Mouse (Mus musculus) liver, adult 2 months (tissue): ENCODE measurements around the gene Lmntd1.

Experiments used
- CTCF ChIP-seq: fragments of 200-500 bp; IDR thresholded peaks from 2 replicates; pipeline ENCODE4 v1.5.1; 2011; ENCODE audit warnings: low read depth, low read length, control low read depth
- POLR2A ChIP-seq: fragments of 200-500 bp; IDR thresholded peaks from 2 replicates; pipeline ENCODE4 v1.6.1; 2011; ENCODE audit warnings: low read length, control low read depth; ENCODE audit not compliant: insufficient read depth; ENCODE audit errors: extremely low read depth

DNA sequence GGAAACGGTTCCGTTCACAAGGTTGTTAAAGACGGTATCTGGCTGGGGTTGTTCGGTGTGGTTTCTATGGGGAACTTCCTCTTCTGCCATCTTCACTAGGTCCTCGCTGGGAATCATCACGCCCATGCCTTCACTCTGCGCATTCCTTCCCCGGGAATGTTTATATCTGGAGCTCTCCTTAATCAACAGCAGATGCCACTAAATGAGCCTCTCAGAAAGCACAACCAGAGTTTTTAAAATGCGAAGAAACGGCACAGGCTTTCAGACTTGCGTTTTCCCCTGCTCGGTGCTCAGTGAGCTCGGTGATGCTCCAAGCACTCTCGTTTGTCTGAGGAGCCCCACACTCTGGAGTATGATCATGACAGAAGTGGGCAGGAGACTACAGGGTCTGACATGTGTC lies 182.4 kb downstream of the Lmntd1 start:
- TF ChIP-seq CTCF (no peak), POLR2A (no peak)
